Mouse (Mus musculus) erythroblast, embryonic 14.5 days (primary cell): Measurements from ENCODE around the gene Amotl1.

Source experiments
- GATA1 ChIP-seq: IDR thresholded peaks from 2 replicates; pipeline ENCODE4 v1.6.1; 2012; ENCODE audit warnings: low read length, inconsistent platforms, mixed read lengths
- TAL1 ChIP-seq: IDR thresholded peaks from 3 replicates; pipeline ENCODE4 v1.6.1; 2012; ENCODE audit warnings: low read length, inconsistent platforms, mixed read lengths

GRCm38 (mm10) chr9:14593880-14594279 is 51.0 kb downstream of the Amotl1 start:
- TF ChIP-seq GATA1 (no peak), TAL1 (no peak)
